Mouse (Mus musculus): ENCODE measurements around the gene Gm33543. TPM values are rescaled to one million over a fixed set of nuclear protein-coding genes. Genes with fewer than 3 reads are reported as not detected.

Gm33543 gene
- total and polyA plus RNA-seq, 3 experiments, result not detected

GRCm38 (mm10) chr10:95794706-95795105 lies 48.0 kb downstream of the Gm33543 start:
- TF ChIP-seq TAL1 (IDR thresholded peaks at IDR 0.05; ENCODE audit: low read length) (no peak), NELFE (IDR thresholded peaks at IDR 0.05; ENCODE audit: low read depth, low read length) (no peak), MXI1 (IDR thresholded peaks at IDR 0.05; ENCODE audit: low read depth, low read length) (no peak), ZC3H11A (IDR thresholded peaks at IDR 0.05; ENCODE audit: low read depth, low read length) (no peak), POLR2A (IDR thresholded peaks at IDR 0.05; ENCODE audit: control insufficient read depth in 1 of 2, insufficient read depth in 1 of 2, low read depth in 1 of 2, low read length in 2 of 2, poor library complexity in 1 of 2) (no peak), MEF2A (IDR thresholded peaks at IDR 0.05; ENCODE audit: extremely low read depth, insufficient replicate concordance, low read depth, low read length, poor library complexity, severe bottlenecking) (no peak), MYC (IDR thresholded peaks at IDR 0.05; ENCODE audit: low read depth, low read length) (no peak), E2F4 (IDR thresholded peaks at IDR 0.05; ENCODE audit: borderline replicate concordance, low read depth, low read length) (no peak), UBTF (IDR thresholded peaks at IDR 0.05; ENCODE audit: borderline replicate concordance, insufficient read depth, low read depth, low read length) (no peak), TCF12 (IDR thresholded peaks at IDR 0.05; ENCODE audit: low read depth, low read length) (no peak), SMC3 (IDR thresholded peaks at IDR 0.05; ENCODE audit: low read depth, low read length) (no peak), ZNF384 (IDR thresholded peaks at IDR 0.05; ENCODE audit: low read depth, low read length) (no peak), MAX (IDR thresholded peaks at IDR 0.05; ENCODE audit: low read length) (no peak), POLR2AphosphoS2 (IDR thresholded peaks at IDR 0.05; ENCODE audit: low read length) (no peak), RAD21 (IDR thresholded peaks at IDR 0.05; ENCODE audit: low read depth, low read length) (no peak), MAFK (IDR thresholded peaks at IDR 0.05; ENCODE audit: borderline replicate concordance, low read depth, low read length) (no peak), ZMIZ1 (IDR thresholded peaks at IDR 0.05; ENCODE audit: low read depth, low read length) (no peak)
- no peak for DNase-seq (ENCODE audit: low read depth, low spot score)

GRCm38 (mm10) chr10:95791427-95791804 lies 51.3 kb downstream of the Gm33543 start:
- Histone ChIP-seq H3K79me2 (ENCODE audit: control insufficient read depth, insufficient read depth, low read length, poor library complexity) (no peaks in the 10 kb centered on the region), H3K4me1 (ENCODE audit: control insufficient read depth in 1 of 2, insufficient read depth in 2 of 2, low read length in 2 of 2) (no peaks in the 10 kb centered on the region), H3K27me3 (ENCODE audit: control insufficient read depth in 1 of 2, insufficient read depth in 2 of 2, low read length in 2 of 2) (no peaks in the 10 kb centered on the region), H3K36me3 (ENCODE audit: control insufficient read depth in 1 of 2, insufficient read depth in 2 of 2, low read length in 2 of 2) (no peaks in the 10 kb centered on the region), H3K27ac (ENCODE audit: control insufficient read depth, low read depth, low read length) (no peak overlapping the region), H3K9me3 (replicated peaks; ENCODE audit: insufficient read depth, low read length) (no peaks in the 10 kb centered on the region), H3K4me3 (ENCODE audit: control insufficient read depth in 1 of 2, insufficient read depth in 1 of 2, low read depth in 2 of 2, low read length in 2 of 2) (no peak overlapping the region), H3K9ac (ENCODE audit: control insufficient read depth, low read depth, low read length, poor library complexity, severe bottlenecking) (no peak overlapping the region)
- TF ChIP-seq TAL1 (IDR thresholded peaks at IDR 0.05; ENCODE audit: low read length), result no peak
- TF ChIP-seq CTCF (IDR thresholded peaks at IDR 0.05 in 2 of 3, conservative IDR thresholded peaks at IDR 0.05 in 1 of 3; ENCODE audit: control insufficient read depth in 1 of 3, insufficient read depth in 1 of 3, low read depth in 2 of 3, low read length in 3 of 3, poor library complexity in 1 of 3, severe bottlenecking in 1 of 3), result no peak
- TF ChIP-seq USF2 (IDR thresholded peaks at IDR 0.05; ENCODE audit: borderline replicate concordance in 1 of 2, insufficient read depth in 1 of 2, low read depth in 1 of 2, low read length in 2 of 2), result no peak
- TF ChIP-seq POLR2A (IDR thresholded peaks at IDR 0.05; ENCODE audit: control insufficient read depth in 1 of 2, insufficient read depth in 1 of 2, low read depth in 1 of 2, low read length in 2 of 2, poor library complexity in 1 of 2), result no peak
- no peak for TF ChIP-seq MYC (IDR thresholded peaks at IDR 0.05; ENCODE audit: low read depth, low read length)
- no peak for TF ChIP-seq NRF1 (IDR thresholded peaks at IDR 0.05; ENCODE audit: insufficient read depth, low read depth, low read length, poor library complexity, severe bottlenecking)
- no peak for TF ChIP-seq MYB (IDR thresholded peaks at IDR 0.05; ENCODE audit: low read depth, low read length)
- TF ChIP-seq SIN3A (IDR thresholded peaks at IDR 0.05; ENCODE audit: low read length), result no peak
- no peak for TF ChIP-seq CHD1 (IDR thresholded peaks at IDR 0.05; ENCODE audit: low read depth, low read length)
- no peak for TF ChIP-seq ETS1 (IDR thresholded peaks at IDR 0.05; ENCODE audit: low read depth, low read length)
- TF ChIP-seq E2F4 (IDR thresholded peaks at IDR 0.05; ENCODE audit: borderline replicate concordance, low read depth, low read length), result no peak
- no peak for TF ChIP-seq RCOR1 (IDR thresholded peaks at IDR 0.05; ENCODE audit: low read depth, low read length)
- TF ChIP-seq MAFK (IDR thresholded peaks at IDR 0.05; ENCODE audit: borderline replicate concordance, low read depth, low read length), result no peak
- no peak for TF ChIP-seq RAD21 (IDR thresholded peaks at IDR 0.05; ENCODE audit: low read depth, low read length)
- TF ChIP-seq MEF2A (IDR thresholded peaks at IDR 0.05; ENCODE audit: extremely low read depth, insufficient replicate concordance, low read depth, low read length, poor library complexity, severe bottlenecking), result no peak
- TF ChIP-seq ZMIZ1 (IDR thresholded peaks at IDR 0.05; ENCODE audit: low read depth, low read length), result no peak
- TF ChIP-seq KAT2A (conservative IDR thresholded peaks at IDR 0.05; ENCODE audit: low read depth, low read length), result no peak
- TF ChIP-seq ZNF384 (IDR thresholded peaks at IDR 0.05; ENCODE audit: low read depth, low read length), result no peak
- TF ChIP-seq BHLHE40 (IDR thresholded peaks at IDR 0.05; ENCODE audit: borderline replicate concordance, low read depth, low read length), result no peak
- no peak for TF ChIP-seq EP300 (IDR thresholded peaks at IDR 0.05; ENCODE audit: low read depth in 1 of 2, low read length in 2 of 2)
- no peak for DNase-seq (ENCODE audit: low read depth, low spot score)

More at GRCm38 (mm10) chr10:95794706-95795105, 48.0 kb downstream of the Gm33543 start:
- Histone ChIP-seq H3K4me3 (ENCODE audit: control insufficient read depth in 1 of 2, insufficient read depth in 1 of 2, low read depth in 2 of 2, low read length in 2 of 2) (no peak overlapping the region), H3K9ac (ENCODE audit: control insufficient read depth, low read depth, low read length, poor library complexity, severe bottlenecking) (no peak overlapping the region), H3K79me2 (ENCODE audit: control insufficient read depth, insufficient read depth, low read length, poor library complexity) (no peaks in the 10 kb centered on the region), H3K9me3 (replicated peaks; ENCODE audit: insufficient read depth, low read length) (no peaks in the 10 kb centered on the region), H3K36me3 (ENCODE audit: control insufficient read depth in 1 of 2, insufficient read depth in 2 of 2, low read length in 2 of 2) (no peaks in the 10 kb centered on the region), H3K27me3 (ENCODE audit: control insufficient read depth in 1 of 2, insufficient read depth in 2 of 2, low read length in 2 of 2) (no peaks in the 10 kb centered on the region), H3K4me1 (ENCODE audit: control insufficient read depth in 1 of 2, insufficient read depth in 2 of 2, low read length in 2 of 2) (no peaks in the 10 kb centered on the region), H3K27ac (ENCODE audit: control insufficient read depth, low read depth, low read length) (no peak overlapping the region)

Data from MEL (cell line).